Mouse (Mus musculus): ENCODE data around the gene Gm11758. TPM values are rescaled to one million over a fixed set of nuclear protein-coding genes. Genes with fewer than 3 reads are reported as not detected.

Gm11758 gene
- not detected in 2 replicates for polyA plus RNA-seq (2012)

GRCm38 (mm10) chr4:73876166-73876565, at the start of gene Gm11758:
Gene Gm11758 (minus strand): TSS chr4:73876266.

GRCm38 (mm10) chr4:73920660-73921059, 44.6 kb upstream of the Gm11758 start, which contains the start of gene Gm11756:
Gene Gm11756 (minus strand): TSS chr4:73920760.

GRCm38 (mm10) chr4:73905853-73906252, 29.8 kb upstream of the Gm11758 start, which contains the start of gene Gm13871:
Gene Gm13871 (minus strand): TSS chr4:73905953.

GRCm38 (mm10) chr4:73891012-73891411, 14.9 kb upstream of the Gm11758 start, which contains the start of gene Gm11757:
Gene Gm11757 (minus strand): TSS chr4:73891112.

Other genes with a start within 250 kb of the Gm11758 start
- gene Gm11236, start 238.1 kb downstream of the Gm11758 start, polyA plus RNA-seq (2012) = not detected in 2 replicates
- not detected in 2 replicates for gene Gm11239, start 207.9 kb downstream of the Gm11758 start, polyA plus RNA-seq (2012)
- gene Gm428, start 192.8 kb downstream of the Gm11758 start, polyA plus RNA-seq (2012) = not detected in 2 replicates
- gene Rasef, start 85.3 kb downstream of the Gm11758 start, polyA plus RNA-seq (2012) = not detected in 2 replicates
- gene Gm11757, start 14.8 kb upstream of the Gm11758 start, polyA plus RNA-seq (2012) = not detected in 2 replicates
- gene Gm13871, start 29.7 kb upstream of the Gm11758 start, polyA plus RNA-seq (2012) = not detected in 2 replicates
- gene Gm11756, start 44.5 kb upstream of the Gm11758 start, polyA plus RNA-seq (2012) = 0.12 TPM in 1 of 2 replicates, not detected in the other
- not detected in 2 replicates for gene 2310002L09Rik, start 74.6 kb upstream of the Gm11758 start, polyA plus RNA-seq (2012)
- gene Frmd3, start 137.2 kb upstream of the Gm11758 start, polyA plus RNA-seq (2012) = not detected in 2 replicates

All from megakaryocyte-erythroid progenitor cell, adult 5 weeks (primary cell).